Mouse (Mus musculus): ENCODE results near the gene Rapgef4.

DNA sequence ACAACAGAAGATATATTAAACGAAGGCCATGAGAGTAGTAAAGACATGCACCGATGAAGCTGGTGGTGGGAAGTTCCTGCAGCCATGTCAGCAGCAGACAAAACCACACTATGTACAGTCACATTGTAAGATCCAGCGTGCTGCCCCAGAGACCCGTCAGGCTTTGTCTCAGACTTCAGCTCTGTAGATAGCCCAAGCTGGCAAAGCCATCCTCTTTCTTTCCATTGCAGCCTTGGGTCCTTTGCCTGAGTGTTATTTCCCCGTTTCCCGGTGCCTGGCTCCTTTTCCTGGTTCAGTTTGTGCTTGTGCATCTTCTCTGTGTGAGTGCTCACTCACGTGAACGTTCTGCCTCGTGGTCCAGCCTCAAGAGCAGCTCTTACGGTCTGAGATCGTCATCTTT, 265.3 kb downstream of the Rapgef4 start:
- TF ChIP-seq CTCF (IDR thresholded peaks at IDR 0.05; ENCODE audit: extremely low read depth, insufficient read depth, low read length) (no peak), POLR2A (IDR thresholded peaks at IDR 0.05; ENCODE audit: extremely low read depth, insufficient read depth, low read length) (no peak)
